Mouse (Mus musculus): Measurements from ENCODE around the gene Sema5a. TPM values are rescaled to one million over a fixed set of nuclear protein-coding genes. Genes with fewer than 3 reads are reported as not detected.
"Not testable (repeated sequence)": the region's sequence is repeated elsewhere in the genome, so short reads cannot be mapped to it uniquely, and the experiment has no call there.

Gene Sema5a
- polyA plus RNA-seq, 1 experiment from 2014 or later = 21.0 TPM

DNA sequence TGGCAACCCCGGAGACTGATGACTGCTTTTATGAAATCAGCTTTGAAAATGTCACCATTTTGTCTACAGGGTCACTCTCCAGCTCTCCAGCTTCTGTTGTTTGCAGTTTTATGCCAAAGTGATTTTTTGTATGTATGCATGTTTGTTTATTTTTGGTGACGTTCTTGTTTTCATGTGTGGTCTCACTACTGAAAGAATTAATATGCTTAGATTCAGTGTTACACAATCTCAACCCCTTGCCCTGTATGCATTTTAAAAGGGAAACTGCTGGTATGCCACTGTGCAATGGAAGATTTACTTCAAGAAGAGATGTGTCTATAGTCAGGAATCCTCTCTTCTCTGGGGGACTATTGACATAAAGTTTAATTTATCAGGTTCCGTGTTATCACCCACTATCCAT lies 19.2 kb upstream of the Sema5a start:
- H3K9me3 ChIP-seq (replicated peaks; ENCODE audit: low read length) = no peaks in the 10 kb centered on the region
- no peak overlapping the region for H3K4me2 ChIP-seq (ENCODE audit: low read length)
- H3K4me3 ChIP-seq (replicated peaks; ENCODE audit: low read depth, low read length) = no peak overlapping the region
- WGBS = 78% methylated on average over 3 of the region's 3 CpGs
- no peaks in the 10 kb centered on the region for H3K27me3 ChIP-seq (ENCODE audit: insufficient read depth, low read length)
- no peak overlapping the region for H3K9ac ChIP-seq (ENCODE audit: low read depth, low read length)
- no peak for TF ChIP-seq CTCF (IDR thresholded peaks at IDR 0.05; ENCODE audit: low read depth)
- H3K27ac ChIP-seq = no peak overlapping the region
- no peak for ATAC-seq (replicated peaks; ENCODE audit: low FRiP score, low read depth)
- DNase-seq (ENCODE audit: low spot score) = peak; percentile 11
- no peaks in the 10 kb centered on the region for H3K4me1 ChIP-seq (replicated peaks; ENCODE audit: insufficient read depth, low read length)
- H3K36me3 ChIP-seq (ENCODE audit: insufficient read depth, low read length) = no peaks in the 10 kb centered on the region

DNA sequence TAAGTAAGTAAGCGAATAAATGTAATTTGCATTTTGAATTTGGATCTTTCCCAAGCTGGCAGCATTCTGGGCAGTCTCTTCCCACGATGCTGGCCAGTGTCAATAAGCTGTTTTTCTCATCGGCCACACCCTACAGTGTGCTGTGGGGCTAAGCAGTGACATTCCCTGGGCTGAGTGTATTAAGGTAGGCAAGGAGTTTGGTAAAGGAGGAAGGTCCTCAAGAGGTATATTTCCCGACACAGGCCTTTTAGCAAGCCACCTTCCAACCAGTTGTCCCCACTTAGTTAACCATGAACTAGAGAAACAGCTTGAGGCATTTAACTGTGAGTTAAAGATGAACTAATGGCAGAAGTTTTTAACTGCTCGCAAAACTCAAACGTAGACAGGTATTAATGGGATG lies 18.2 kb upstream of the Sema5a start:
- Histone ChIP-seq H3K9me3 (replicated peaks; ENCODE audit: low read length) (no peaks in the 10 kb centered on the region), H3K27me3 (ENCODE audit: insufficient read depth, low read length) (no peaks in the 10 kb centered on the region), H3K27ac (no peak overlapping the region), H3K9ac (ENCODE audit: low read depth, low read length) (no peak overlapping the region), H3K4me3 (replicated peaks; ENCODE audit: low read depth, low read length) (no peak overlapping the region), H3K36me3 (ENCODE audit: insufficient read depth, low read length) (no peaks in the 10 kb centered on the region), H3K4me2 (ENCODE audit: low read length) (no peak overlapping the region), H3K4me1 (replicated peaks; ENCODE audit: insufficient read depth, low read length) (no peaks in the 10 kb centered on the region)
- WGBS = 67% methylated on average over 6 of the region's 6 CpGs
- TF ChIP-seq CTCF (IDR thresholded peaks at IDR 0.05; ENCODE audit: low read depth) = no peak
- DNase-seq (ENCODE audit: low spot score) = peak; percentile 25
- ATAC-seq (replicated peaks; ENCODE audit: low FRiP score, low read depth) = no peak

DNA sequence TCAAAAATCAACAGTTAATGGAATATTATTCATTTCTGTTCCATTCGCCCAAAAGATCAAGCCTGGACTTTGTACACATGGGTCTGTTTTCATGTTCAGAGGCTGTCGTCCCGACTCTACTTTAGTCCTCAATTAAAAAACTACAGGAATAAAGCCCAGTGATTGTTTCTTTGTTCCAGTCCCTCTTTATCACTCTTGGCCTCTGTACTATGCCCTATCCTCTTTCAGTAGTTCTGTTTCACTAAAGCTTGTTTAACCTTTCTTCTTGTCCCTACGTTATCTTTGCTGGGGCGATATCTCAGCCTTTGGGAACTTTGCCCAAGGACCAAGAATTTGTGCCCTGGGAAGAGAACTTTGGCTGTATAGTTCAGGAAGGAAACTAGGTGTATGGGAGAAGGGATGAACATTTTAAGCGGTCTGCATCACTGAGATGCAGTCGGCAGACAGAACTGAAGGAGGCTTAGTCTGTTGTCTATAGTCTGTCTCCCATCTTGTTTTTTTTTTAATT lies 17.7 kb upstream of the Sema5a start:
- Histone ChIP-seq H3K9me3 (replicated peaks; ENCODE audit: low read length) (no peaks in the 10 kb centered on the region), H3K27ac (no peak overlapping the region), H3K4me2 (ENCODE audit: low read length) (no peak overlapping the region), H3K4me3 (replicated peaks; ENCODE audit: low read depth, low read length) (no peak overlapping the region), H3K27me3 (ENCODE audit: insufficient read depth, low read length) (no peaks in the 10 kb centered on the region), H3K36me3 (ENCODE audit: insufficient read depth, low read length) (no peaks in the 10 kb centered on the region), H3K9ac (ENCODE audit: low read depth, low read length) (no peak overlapping the region), H3K4me1 (replicated peaks; ENCODE audit: insufficient read depth, low read length) (no peaks in the 10 kb centered on the region)
- no peak for TF ChIP-seq CTCF (IDR thresholded peaks at IDR 0.05; ENCODE audit: low read depth)
- 69% methylated on average over 7 of the region's 7 CpGs for WGBS
- ATAC-seq (replicated peaks; ENCODE audit: low FRiP score, low read depth) = no peak
- DNase-seq (ENCODE audit: low spot score) = no peak

DNA sequence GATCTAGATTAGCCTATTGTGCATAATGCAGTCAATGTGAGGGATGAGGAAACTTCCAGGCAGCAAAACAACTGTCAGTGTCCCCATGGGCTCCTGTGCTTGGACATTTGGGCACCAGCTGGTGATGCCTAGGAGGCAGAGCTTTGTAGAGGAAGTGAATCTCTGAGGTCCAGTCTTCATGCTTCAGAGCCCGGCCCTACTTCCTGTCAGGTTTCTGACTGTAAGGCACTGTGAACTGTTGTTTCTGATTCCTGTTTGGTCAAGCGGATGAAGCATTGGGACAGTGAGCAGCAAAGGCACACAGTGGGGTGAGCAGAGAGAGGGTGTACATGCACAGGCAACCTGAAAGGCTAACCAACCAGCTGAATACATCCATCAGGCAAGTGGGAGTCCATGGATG lies 14.5 kb upstream of the Sema5a start:
- Histone ChIP-seq H3K4me2 (ENCODE audit: low read length) (no peak overlapping the region), H3K4me1 (replicated peaks; ENCODE audit: insufficient read depth, low read length) (no peaks in the 10 kb centered on the region), H3K9me3 (replicated peaks; ENCODE audit: low read length) (no peaks in the 10 kb centered on the region), H3K27ac (no peak overlapping the region), H3K36me3 (ENCODE audit: insufficient read depth, low read length) (no peaks in the 10 kb centered on the region), H3K4me3 (replicated peaks; ENCODE audit: low read depth, low read length) (no peak overlapping the region), H3K27me3 (ENCODE audit: insufficient read depth, low read length) (no peaks in the 10 kb centered on the region), H3K9ac (ENCODE audit: low read depth, low read length) (no peak overlapping the region)
- no peak for TF ChIP-seq CTCF (IDR thresholded peaks at IDR 0.05; ENCODE audit: low read depth)
- 78% methylated on average over 2 of the region's 2 CpGs for WGBS
- ATAC-seq (replicated peaks; ENCODE audit: low FRiP score, low read depth) (no peak), DNase-seq (ENCODE audit: low spot score) (no peak)

DNA sequence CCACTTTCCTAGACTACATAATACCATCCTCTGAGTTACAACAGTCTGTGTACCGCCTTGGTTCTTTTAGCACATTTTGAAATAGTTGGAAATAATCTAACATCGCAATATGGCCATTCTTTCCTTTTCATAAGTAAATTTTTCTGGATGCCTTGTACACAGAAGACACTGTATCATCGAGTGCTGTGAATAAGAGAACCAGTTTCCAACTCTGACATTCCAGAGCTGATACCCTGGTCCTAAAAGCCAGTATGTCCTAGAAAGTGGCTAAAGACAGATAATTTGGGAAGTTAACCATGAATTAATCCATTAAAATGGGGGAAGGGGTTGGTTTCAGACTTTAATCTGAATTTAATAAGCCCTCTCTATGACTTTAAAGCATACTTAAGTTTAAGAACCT lies 12.4 kb upstream of the Sema5a start:
- Histone ChIP-seq H3K4me1 (replicated peaks; ENCODE audit: insufficient read depth, low read length) (no peaks in the 10 kb centered on the region), H3K4me3 (replicated peaks; ENCODE audit: low read depth, low read length) (no peak overlapping the region), H3K9ac (ENCODE audit: low read depth, low read length) (no peak overlapping the region), H3K27me3 (ENCODE audit: insufficient read depth, low read length) (no peaks in the 10 kb centered on the region), H3K4me2 (ENCODE audit: low read length) (no peak overlapping the region), H3K27ac (no peak overlapping the region), H3K9me3 (replicated peaks; ENCODE audit: low read length) (no peaks in the 10 kb centered on the region), H3K36me3 (ENCODE audit: insufficient read depth, low read length) (no peaks in the 10 kb centered on the region)
- DNase-seq (ENCODE audit: low spot score) (no peak), ATAC-seq (replicated peaks; ENCODE audit: low FRiP score, low read depth) (no peak)
- 82% methylated on average over 3 of the region's 3 CpGs for WGBS
- no peak for TF ChIP-seq CTCF (IDR thresholded peaks at IDR 0.05; ENCODE audit: low read depth)

DNA sequence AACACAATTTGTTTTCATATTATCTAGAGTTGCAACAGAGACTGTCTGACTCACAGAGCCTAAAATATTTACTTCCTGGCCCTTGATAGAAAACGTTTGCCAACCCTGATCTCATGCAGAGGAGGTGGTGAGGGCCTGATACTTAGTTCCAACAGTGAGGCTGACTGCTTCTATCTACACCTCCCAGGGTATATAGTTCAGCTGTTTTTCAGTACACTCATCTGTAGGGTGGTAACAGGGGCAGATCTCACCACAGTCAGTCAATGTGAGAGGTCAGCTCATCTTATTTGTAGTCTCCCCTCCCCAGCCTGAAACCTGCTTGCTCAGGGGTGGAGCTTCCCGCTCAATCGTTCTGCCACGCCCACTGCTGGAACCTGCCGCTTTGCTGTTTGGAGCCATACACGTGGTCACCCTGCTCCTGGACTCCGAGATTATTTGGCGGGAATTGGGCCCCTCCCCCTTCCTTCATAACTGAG lies 11.9 kb upstream of the Sema5a start:
- H3K36me3 ChIP-seq (ENCODE audit: insufficient read depth, low read length); H3K4me2 ChIP-seq (ENCODE audit: low read length); H3K27me3 ChIP-seq (ENCODE audit: insufficient read depth, low read length); H3K27ac ChIP-seq; H3K4me1 ChIP-seq (replicated peaks; ENCODE audit: insufficient read depth, low read length); H3K9me3 ChIP-seq (replicated peaks; ENCODE audit: low read length); H3K4me3 ChIP-seq (replicated peaks; ENCODE audit: low read depth, low read length); H3K9ac ChIP-seq (ENCODE audit: low read depth, low read length): not testable (repeated sequence)
- WGBS = 15% methylated on average over 8 of the region's 8 CpGs
- ATAC-seq (replicated peaks; ENCODE audit: low FRiP score, low read depth) = 0 out of 2 replicates have a peak, but pooled peaks have one; percentile 17
- DNase-seq (ENCODE audit: low spot score) = peak; percentile 37

DNA sequence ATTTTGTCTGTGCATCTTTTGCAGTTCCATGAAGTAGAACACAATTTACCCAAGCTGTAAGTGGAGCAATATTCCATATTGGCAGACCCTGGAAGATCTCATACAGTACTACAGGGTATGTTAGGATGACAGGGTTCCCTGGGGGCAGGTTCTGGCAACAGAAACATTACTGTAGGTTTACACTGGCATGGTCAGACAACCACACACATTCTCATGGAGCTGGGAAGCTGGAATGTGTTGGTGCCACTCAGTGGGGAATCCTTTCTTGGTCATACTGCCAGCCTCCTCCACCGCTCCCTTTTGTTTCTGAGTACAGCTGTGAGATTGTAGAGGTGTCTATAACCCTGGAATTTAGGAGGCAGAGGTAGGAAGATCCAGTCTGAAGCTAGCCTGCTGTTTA lies 11.2 kb upstream of the Sema5a start:
- H3K27ac ChIP-seq = no peak overlapping the region
- no peak for TF ChIP-seq CTCF (IDR thresholded peaks at IDR 0.05; ENCODE audit: low read depth)
- DNase-seq (ENCODE audit: low spot score) (no peak), ATAC-seq (replicated peaks; ENCODE audit: low FRiP score, low read depth) (no peak)
- H3K9ac ChIP-seq (ENCODE audit: low read depth, low read length) = no peak overlapping the region
- no peaks in the 10 kb centered on the region for H3K9me3 ChIP-seq (replicated peaks; ENCODE audit: low read length)
- H3K4me3 ChIP-seq (replicated peaks; ENCODE audit: low read depth, low read length) = no peak overlapping the region
- no peak overlapping the region for H3K4me2 ChIP-seq (ENCODE audit: low read length)
- H3K27me3 ChIP-seq (ENCODE audit: insufficient read depth, low read length) = no peaks in the 10 kb centered on the region
- no peaks in the 10 kb centered on the region for H3K36me3 ChIP-seq (ENCODE audit: insufficient read depth, low read length)
- no peaks in the 10 kb centered on the region for H3K4me1 ChIP-seq (replicated peaks; ENCODE audit: insufficient read depth, low read length)
- WGBS = 96% methylated on average over 1 of the region's 1 CpGs
